Mouse (Mus musculus): Measurements from ENCODE around the gene Jak1.

Jak1 gene

GRCm38 (mm10) chr4:101264741-101265513 is at the start of gene Jak1:
Jak1 (minus strand) TSS chr4:101265282.
- peak; percentile 94 for DNase-seq (ENCODE audit: low read depth, low spot score)

GRCm38 (mm10) chr4:101312055-101312454 is 47.0 kb upstream of the Jak1 start:
- no peak for DNase-seq (ENCODE audit: low read depth, low spot score)

- DNase-seq (ENCODE audit: low read depth, low spot score), result no peak
These were observed 43.1 kb upstream of the Jak1 start for GRCm38 (mm10) chr4:101308166-101308565.

GRCm38 (mm10) chr4:101307286-101307685 is 42.2 kb upstream of the Jak1 start:
- no peak for DNase-seq (ENCODE audit: low read depth, low spot score)

GRCm38 (mm10) chr4:101306132-101306915 is 41.2 kb upstream of the Jak1 start:
- peak; percentile 42 for DNase-seq (ENCODE audit: low read depth, low spot score)

- DNase-seq (ENCODE audit: low read depth, low spot score), result no peak
These were observed 40.0 kb upstream of the Jak1 start for GRCm38 (mm10) chr4:101305126-101305525.

GRCm38 (mm10) chr4:101304114-101304513 is 39.0 kb upstream of the Jak1 start:
- DNase-seq (ENCODE audit: low read depth, low spot score), result no peak

GRCm38 (mm10) chr4:101300392-101300910 is 35.4 kb upstream of the Jak1 start:
- no peak for DNase-seq (ENCODE audit: low read depth, low spot score)

GRCm38 (mm10) chr4:101298311-101298990 is 33.4 kb upstream of the Jak1 start:
- no peak for DNase-seq (ENCODE audit: low read depth, low spot score)

- no peak for DNase-seq (ENCODE audit: low read depth, low spot score)
These were observed 31.8 kb upstream of the Jak1 start for GRCm38 (mm10) chr4:101296836-101297235.

- DNase-seq (ENCODE audit: low read depth, low spot score), result no peak
These were observed 30.7 kb upstream of the Jak1 start for GRCm38 (mm10) chr4:101295788-101296187.

- DNase-seq (ENCODE audit: low read depth, low spot score), result no peak
These were observed 28.6 kb upstream of the Jak1 start for GRCm38 (mm10) chr4:101293661-101294060.

- no peak for DNase-seq (ENCODE audit: low read depth, low spot score)
These were observed 27.9 kb upstream of the Jak1 start for GRCm38 (mm10) chr4:101292736-101293541.

GRCm38 (mm10) chr4:101292028-101292735 is 27.1 kb upstream of the Jak1 start:
- DNase-seq (ENCODE audit: low read depth, low spot score), result peak; percentile 45

GRCm38 (mm10) chr4:101288292-101288691 is 23.2 kb upstream of the Jak1 start:
- no peak for DNase-seq (ENCODE audit: low read depth, low spot score)

GRCm38 (mm10) chr4:101286562-101286961 is 21.5 kb upstream of the Jak1 start:
- no peak for DNase-seq (ENCODE audit: low read depth, low spot score)

- no peak for DNase-seq (ENCODE audit: low read depth, low spot score)
These were observed 20.9 kb upstream of the Jak1 start for GRCm38 (mm10) chr4:101285906-101286432.

GRCm38 (mm10) chr4:101283938-101284337 is 18.9 kb upstream of the Jak1 start:
- DNase-seq (ENCODE audit: low read depth, low spot score), result no peak

GRCm38 (mm10) chr4:101282237-101282636 is 17.2 kb upstream of the Jak1 start:
- DNase-seq (ENCODE audit: low read depth, low spot score), result no peak

- no peak for DNase-seq (ENCODE audit: low read depth, low spot score)
These were observed 15.0 kb upstream of the Jak1 start for GRCm38 (mm10) chr4:101280119-101280518.
